Mouse (Mus musculus) forebrain, embryonic 13.5 days (tissue): ENCODE results near the gene Gpr153. TPM values are rescaled to one million over a fixed set of nuclear protein-coding genes. Genes with fewer than 3 reads are reported as not detected.

Experiments
- ATAC-seq: fragments of 200-750 bp; cut with Nextera tagmentation; 2 replicates; pipeline ENCODE4 v1.8.0; 2017
- H3K27ac ChIP-seq: fragments of 300-500 bp; sonication (generic); 2 replicates; pipeline ENCODE4 v1.5.1; 2015; ENCODE audit warnings: inconsistent platforms, mild to moderate bottlenecking, moderate library complexity
- H3K27me3 ChIP-seq: fragments of 300-500 bp; sonication (generic); 2 replicates; pipeline ENCODE4 v1.6.1; 2015; ENCODE audit warnings: mild to moderate bottlenecking, inconsistent platforms
- H3K36me3 ChIP-seq: fragments of 300-500 bp; sonication (generic); 2 replicates; pipeline ENCODE4 v1.6.1; 2015; ENCODE audit warnings: mild to moderate bottlenecking, inconsistent platforms; ENCODE audit not compliant: poor library complexity, severe bottlenecking
- H3K4me1 ChIP-seq: fragments of 300-500 bp; sonication (generic); 2 replicates; pipeline ENCODE4 v1.6.1; 2015; ENCODE audit warnings: inconsistent platforms
- H3K4me2 ChIP-seq: fragments of 300-500 bp; sonication (generic); 2 replicates; pipeline ENCODE4 v1.6.1; 2015; ENCODE audit warnings: inconsistent platforms, mild to moderate bottlenecking, moderate library complexity
- H3K4me3 ChIP-seq: fragments of 300-500 bp; sonication (generic); 2 replicates; pipeline ENCODE4 v1.5.1; 2015; ENCODE audit warnings: mild to moderate bottlenecking, inconsistent platforms
- H3K9ac ChIP-seq: fragments of 300-500 bp; sonication (generic); 2 replicates; pipeline ENCODE4 v1.6.1; 2015; ENCODE audit warnings: mild to moderate bottlenecking, inconsistent platforms
- H3K9me3 ChIP-seq: fragments of 300-500 bp; sonication (generic); replicated peaks from 2 replicates; pipeline ENCODE4 v1.6.1; 2016; ENCODE audit warnings: inconsistent platforms
- WGBS: fragments of 180-500 bp; shearing (Covaris S2); methylation state at CpG from one replicate; pipeline ENCODE4 v1.1.7; 2015; 5-methylcytosine and 5-hydroxymethylcytosine counted together
- polyA plus RNA-seq: library from polyadenylated mRNA; unstranded; fragments of >200 nt; fragmentation: Nextera tagmentation; extraction: Ambion mirVana; gene quantifications from 2 replicates; pipeline ENCODE4 v1.2.1, GENCODE M21; 2015

Gpr153 gene
- polyA plus RNA-seq, 1 experiment from 2014 or later: 3.2 TPM

DNA sequence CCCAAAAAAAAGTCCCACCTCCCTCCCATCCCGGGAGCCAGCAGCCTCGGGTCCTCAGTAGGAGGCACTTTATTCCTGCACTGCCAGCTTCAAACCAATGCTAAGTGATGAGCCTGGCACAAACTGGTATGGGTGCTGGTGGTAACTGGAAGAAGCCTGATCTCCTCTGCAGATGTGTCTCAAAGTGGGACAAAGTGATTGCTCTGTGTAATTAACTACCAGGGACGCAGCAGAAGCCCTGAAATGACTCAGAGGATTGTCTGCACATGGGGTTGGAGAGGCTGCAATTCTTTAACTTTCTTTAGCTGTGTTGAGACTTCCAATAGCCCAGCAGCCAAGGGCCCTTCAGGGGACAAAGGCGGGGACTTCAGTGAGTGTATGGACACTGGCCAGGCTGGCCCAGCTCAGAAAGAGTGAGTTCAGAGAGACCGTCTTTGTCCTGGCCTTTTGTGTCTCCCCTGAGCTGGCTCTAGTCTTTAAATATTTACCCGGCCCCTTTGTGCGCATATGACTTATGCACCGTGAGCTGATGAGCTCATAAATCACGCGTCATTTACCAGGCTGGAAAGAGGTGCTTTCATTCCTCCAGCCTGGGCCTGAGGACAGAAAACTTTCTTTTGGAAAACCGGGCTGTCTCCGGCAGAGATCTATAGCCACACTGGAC is 18.2 kb downstream of the Gpr153 start:
- no peak for ATAC-seq
- Histone ChIP-seq H3K9me3 (no peaks in the 10 kb centered on the region), H3K4me3 (no peak overlapping the region), H3K4me2 (no peak overlapping the region), H3K4me1 (peaks cover 54% of the 10 kb centered on the region), H3K27ac (no peak overlapping the region), H3K36me3 (no peaks in the 10 kb centered on the region), H3K27me3 (peaks cover 83% of the 10 kb centered on the region), H3K9ac (no peak overlapping the region)
- WGBS: 2% methylated on average over 12 of the region's 12 CpGs

DNA sequence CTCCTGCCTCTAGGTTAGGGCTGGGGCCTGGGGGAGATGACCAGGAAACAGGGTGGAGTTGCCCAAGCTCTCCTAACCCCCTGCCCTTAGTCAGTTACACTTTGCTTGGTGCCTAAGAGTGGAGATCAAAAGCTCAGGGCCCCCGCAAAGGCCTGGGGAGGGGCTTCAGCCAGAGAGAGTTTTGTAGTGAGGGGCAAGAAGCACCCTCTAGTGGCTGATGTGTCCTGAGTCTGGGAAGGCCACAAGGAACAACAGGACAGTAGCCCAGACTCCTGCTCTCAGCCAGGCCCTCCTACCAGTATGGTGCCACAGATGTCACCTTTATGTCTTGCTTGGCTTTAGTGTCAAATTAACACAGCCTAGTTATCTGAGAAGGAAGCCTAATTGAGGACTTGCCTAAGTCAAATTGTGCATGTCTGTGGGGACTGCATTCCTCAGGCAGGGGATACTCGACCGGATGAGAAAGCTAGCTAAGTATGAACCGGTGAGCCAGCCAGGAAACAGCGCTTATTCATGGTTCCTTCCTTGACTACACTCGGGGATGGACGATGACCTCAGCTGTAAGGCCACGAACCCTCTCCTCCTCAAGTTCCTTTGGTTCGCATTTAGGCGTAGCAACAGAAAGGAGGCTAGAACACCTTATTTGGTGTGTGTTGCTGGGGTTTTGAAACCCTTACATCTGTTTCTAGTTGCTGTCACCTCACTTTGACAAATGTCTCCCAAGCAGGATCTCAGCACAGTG is 20.3 kb downstream of the Gpr153 start:
- Histone ChIP-seq H3K27ac (no peak overlapping the region), H3K9me3 (no peaks in the 10 kb centered on the region), H3K4me2 (no peak overlapping the region), H3K27me3 (peaks cover 66% of the 10 kb centered on the region), H3K36me3 (peaks cover under 1% of the 10 kb centered on the region; the same call in 1 of the 2 replicates), H3K4me3 (no peak overlapping the region), H3K4me1 (peaks cover 55% of the 10 kb centered on the region), H3K9ac (no peak overlapping the region)
- 61% methylated on average over 10 of the region's 10 CpGs for WGBS
- no peak for ATAC-seq

DNA sequence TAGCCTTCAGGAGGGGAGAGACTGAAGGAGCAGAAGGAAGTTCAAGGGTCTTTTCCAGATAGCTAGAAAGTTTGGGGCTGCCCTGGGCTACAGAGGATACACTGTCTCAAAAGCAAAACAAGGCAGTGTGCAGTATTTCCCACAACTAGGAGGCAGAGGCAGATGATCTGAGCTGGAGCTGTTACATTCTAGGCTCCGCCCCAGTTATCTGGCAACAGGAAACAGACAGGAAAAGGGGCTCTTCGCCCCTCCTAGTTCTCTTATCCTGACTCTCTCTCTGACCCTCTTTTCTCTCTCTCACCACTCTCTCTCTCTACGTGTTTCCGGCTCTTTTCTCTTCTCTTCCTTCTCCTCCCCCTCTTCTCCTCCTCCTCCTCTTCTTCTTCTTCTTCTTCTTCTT is 21.9 kb downstream of the Gpr153 start:
- no peak overlapping the region for H3K9ac ChIP-seq
- ATAC-seq: no peak
- no peak overlapping the region for H3K27ac ChIP-seq
- no peaks in the 10 kb centered on the region for H3K9me3 ChIP-seq
- peaks cover 41% of the 10 kb centered on the region for H3K4me1 ChIP-seq
- 64% methylated on average over 4 of the region's 4 CpGs for WGBS
- H3K4me2 ChIP-seq: no peak overlapping the region
- H3K27me3 ChIP-seq: peaks cover 51% of the 10 kb centered on the region
- peaks cover 16% of the 10 kb centered on the region for H3K36me3 ChIP-seq
- no peak overlapping the region for H3K4me3 ChIP-seq

DNA sequence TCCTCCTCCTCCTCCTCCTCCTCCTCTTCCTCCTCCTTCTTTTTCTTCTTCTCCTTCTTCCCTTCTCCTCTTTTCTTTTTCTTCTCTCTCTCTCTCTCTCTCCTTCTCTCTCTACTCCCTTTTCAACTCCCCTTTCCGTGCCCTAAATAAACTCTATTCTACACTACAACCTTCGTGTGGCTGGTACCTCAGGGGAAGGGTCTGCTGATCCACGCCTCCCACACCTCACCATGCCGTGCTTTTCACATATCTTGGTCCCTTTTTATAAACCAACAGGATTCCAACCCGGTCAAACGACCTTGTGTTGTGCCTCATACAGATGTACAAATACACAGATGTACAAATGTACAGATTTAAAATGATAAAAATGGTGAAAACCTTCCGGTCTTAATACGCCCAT is 22.3 kb downstream of the Gpr153 start:
- peaks cover 20% of the 10 kb centered on the region for H3K36me3 ChIP-seq
- peak overlapping the region; percentile 61 for H3K9ac ChIP-seq
- WGBS: 19% methylated on average over 8 of the region's 8 CpGs
- peaks cover 47% of the 10 kb centered on the region for H3K27me3 ChIP-seq
- peaks cover 36% of the 10 kb centered on the region for H3K4me1 ChIP-seq
- peak overlapping the region; percentile 75 for H3K4me2 ChIP-seq
- no peak; the same call in 1 of the 2 replicates for ATAC-seq
- no peaks in the 10 kb centered on the region for H3K9me3 ChIP-seq
- H3K27ac ChIP-seq: no peak overlapping the region
- H3K4me3 ChIP-seq: peak overlapping the region; percentile 96

DNA sequence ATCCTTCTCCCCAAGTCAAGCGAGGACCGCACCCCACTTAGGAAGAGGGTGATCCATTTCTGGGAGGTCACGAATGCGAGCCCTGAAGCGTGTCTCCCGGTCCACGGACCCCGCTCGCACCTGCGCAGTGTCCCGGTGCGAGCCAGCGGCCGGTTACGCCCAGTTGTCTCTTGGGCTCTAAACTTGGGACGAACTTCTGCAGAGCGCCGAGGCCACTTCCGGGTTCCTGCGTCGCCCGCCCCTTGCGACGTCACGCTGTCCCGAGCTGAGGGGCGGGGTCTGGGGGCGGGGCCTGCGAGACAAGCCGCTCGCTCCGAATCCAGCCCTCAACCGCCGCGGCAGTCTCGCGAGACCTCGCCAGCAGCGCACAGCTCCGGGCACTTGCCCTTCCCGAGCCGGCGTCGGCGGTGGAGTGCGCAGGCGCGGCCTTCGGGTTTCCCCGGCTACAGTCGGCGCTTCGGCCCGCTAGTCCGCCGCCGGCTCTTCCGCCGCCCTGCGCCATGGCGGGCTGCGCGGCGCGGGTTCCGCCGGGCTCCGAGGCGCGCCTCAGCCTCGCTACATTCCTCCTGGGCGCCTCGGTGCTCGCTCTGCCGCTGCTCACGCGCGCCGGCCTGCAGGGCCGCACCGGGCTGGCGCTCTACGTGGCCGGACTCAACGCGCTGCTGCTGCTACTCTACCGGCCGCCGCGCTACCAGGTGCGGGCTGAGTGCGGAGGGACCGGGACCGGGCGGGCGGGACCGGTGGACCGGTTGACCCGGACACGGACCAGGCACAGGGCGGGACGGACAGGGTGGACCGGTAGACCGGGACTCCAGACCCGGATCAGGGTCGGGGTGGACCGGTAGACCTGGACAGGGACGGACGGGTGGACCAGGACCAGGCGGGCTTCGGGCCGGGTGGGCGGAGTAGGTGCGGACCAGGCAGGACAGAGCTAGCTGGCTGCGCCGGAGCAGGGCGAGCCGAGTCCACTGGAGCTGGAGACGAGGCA is 23.1 kb downstream of the Gpr153 start, which contains the start of gene Icmt:
Gene Icmt, plus strand, starts transcription at position 354 of the 988 bp plus-strand sequence.
- peak; percentile 97 for ATAC-seq
- H3K9me3 ChIP-seq: no peaks in the 10 kb centered on the region
- H3K4me1 ChIP-seq: peaks cover 30% of the 10 kb centered on the region
- H3K27ac ChIP-seq: peak within 1 kb of the TSS; percentile 78
- H3K4me2 ChIP-seq: peak within 1 kb of the TSS; percentile 75
- peaks cover 28% of the 10 kb centered on the region for H3K36me3 ChIP-seq
- H3K4me3 ChIP-seq: peak within 1 kb of the TSS; percentile 96
- peak within 1 kb of the TSS; percentile 84 for H3K9ac ChIP-seq
- H3K27me3 ChIP-seq: peaks cover 39% of the 10 kb centered on the region
- under 1% methylated on average over 96 of the region's 119 CpGs for WGBS

DNA sequence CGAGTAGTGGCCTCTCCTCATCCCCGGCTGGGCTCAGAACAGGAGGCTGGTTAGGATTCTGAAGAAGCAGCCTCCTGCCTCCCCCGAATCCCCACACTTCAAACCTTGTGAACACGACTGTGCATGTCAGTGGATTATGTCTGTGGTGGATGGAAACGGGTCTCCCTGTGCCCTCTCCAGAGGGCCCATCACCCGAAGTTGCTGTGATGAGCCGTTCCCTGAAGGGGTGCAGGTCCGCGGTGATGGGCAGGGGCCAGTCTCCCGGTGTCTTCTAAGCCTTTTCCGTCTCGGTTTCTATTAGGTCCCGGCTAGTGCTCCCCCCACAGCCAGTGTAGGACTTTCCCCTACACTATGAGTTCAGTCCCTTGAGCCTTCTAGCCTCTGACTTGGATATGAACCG is 24.8 kb downstream of the Gpr153 start:
- no peak overlapping the region for H3K27ac ChIP-seq
- no peak for ATAC-seq
- H3K36me3 ChIP-seq: peaks cover 44% of the 10 kb centered on the region
- peak overlapping the region; percentile 96; the same call in 1 of the 2 replicates for H3K4me3 ChIP-seq
- H3K27me3 ChIP-seq: peaks cover 22% of the 10 kb centered on the region
- WGBS: 84% methylated on average over 14 of the region's 14 CpGs
- peak overlapping the region; percentile 75 for H3K4me2 ChIP-seq
- H3K9me3 ChIP-seq: no peaks in the 10 kb centered on the region
- peak overlapping the region; percentile 84 for H3K9ac ChIP-seq
- peaks cover 19% of the 10 kb centered on the region for H3K4me1 ChIP-seq

DNA sequence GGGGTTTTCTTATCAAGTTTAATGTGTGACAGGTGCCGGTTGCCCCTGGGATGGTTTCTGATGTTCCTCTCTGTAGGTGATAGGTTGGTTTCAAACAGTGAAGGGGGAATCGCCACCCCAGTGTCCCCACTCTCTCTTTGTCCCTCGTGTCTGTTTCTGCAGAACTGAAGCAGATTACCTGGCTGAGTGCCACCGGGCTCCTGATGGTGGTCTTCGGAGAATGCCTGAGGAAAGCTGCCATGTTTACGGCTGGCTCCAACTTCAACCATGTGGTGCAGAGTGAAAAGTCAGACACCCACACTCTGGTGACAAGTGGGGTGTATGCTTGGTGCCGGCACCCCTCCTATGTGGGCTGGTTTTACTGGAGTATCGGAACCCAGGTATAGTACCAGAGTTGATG is 26.3 kb downstream of the Gpr153 start:
- peaks cover 7% of the 10 kb centered on the region for H3K27me3 ChIP-seq
- no peak overlapping the region for H3K4me2 ChIP-seq
- H3K27ac ChIP-seq: no peak overlapping the region
- no peak overlapping the region for H3K9ac ChIP-seq
- H3K9me3 ChIP-seq: no peaks in the 10 kb centered on the region
- ATAC-seq: no peak
- peaks cover 19% of the 10 kb centered on the region for H3K4me1 ChIP-seq
- WGBS: 83% methylated on average over 8 of the region's 8 CpGs
- no peak overlapping the region for H3K4me3 ChIP-seq
- peaks cover 58% of the 10 kb centered on the region for H3K36me3 ChIP-seq

DNA sequence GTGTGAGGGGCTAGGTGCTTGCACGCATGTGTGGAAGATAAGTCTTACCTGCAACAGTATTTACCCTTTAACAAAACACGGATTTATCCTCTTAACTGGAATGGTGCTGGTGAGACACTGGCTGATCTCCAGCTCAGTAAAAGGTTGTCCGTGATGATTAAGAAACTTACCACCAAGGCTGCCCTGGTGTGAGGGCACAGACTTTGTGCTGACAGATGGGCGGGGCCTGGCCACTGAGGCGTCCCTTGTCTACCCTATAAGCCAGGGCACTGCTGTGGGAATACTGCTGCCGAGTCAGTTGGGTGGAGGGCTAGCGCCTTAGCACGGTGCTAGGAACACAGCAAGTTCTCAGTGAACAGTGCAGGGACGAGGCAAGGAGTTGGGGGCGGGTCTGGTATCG is 28.0 kb downstream of the Gpr153 start:
- Histone ChIP-seq H3K4me3 (no peak overlapping the region), H3K27ac (no peak overlapping the region), H3K4me1 (peaks cover 15% of the 10 kb centered on the region), H3K9ac (no peak overlapping the region), H3K4me2 (no peak overlapping the region), H3K9me3 (no peaks in the 10 kb centered on the region), H3K27me3 (no peaks in the 10 kb centered on the region), H3K36me3 (peaks cover 67% of the 10 kb centered on the region)
- no peak for ATAC-seq
- WGBS: 68% methylated on average over 11 of the region's 11 CpGs

- WGBS: 93% methylated on average over 10 of the region's 10 CpGs
- no peak overlapping the region for H3K4me2 ChIP-seq
- ATAC-seq: no peak
- H3K27me3 ChIP-seq: no peaks in the 10 kb centered on the region
- no peak overlapping the region for H3K9ac ChIP-seq
- no peak overlapping the region for H3K27ac ChIP-seq
- H3K4me1 ChIP-seq: peaks cover 9% of the 10 kb centered on the region
- H3K9me3 ChIP-seq: no peaks in the 10 kb centered on the region
- H3K4me3 ChIP-seq: no peak overlapping the region
- H3K36me3 ChIP-seq: peaks cover 70% of the 10 kb centered on the region
Observed at GRCm38 (mm10) chr4:152303172-152303571, 29.1 kb downstream of the Gpr153 start.

GRCm38 (mm10) chr4:152304685-152305084 is 30.7 kb downstream of the Gpr153 start:
- Histone ChIP-seq H3K27ac (no peak overlapping the region), H3K9ac (no peak overlapping the region), H3K9me3 (no peaks in the 10 kb centered on the region), H3K36me3 (peaks cover 74% of the 10 kb centered on the region), H3K4me3 (no peak overlapping the region), H3K27me3 (peaks cover 2% of the 10 kb centered on the region; the same call in 1 of the 2 replicates), H3K4me1 (no peaks in the 10 kb centered on the region), H3K4me2 (no peak overlapping the region)
- 87% methylated on average over 6 of the region's 6 CpGs for WGBS
- ATAC-seq: no peak

DNA sequence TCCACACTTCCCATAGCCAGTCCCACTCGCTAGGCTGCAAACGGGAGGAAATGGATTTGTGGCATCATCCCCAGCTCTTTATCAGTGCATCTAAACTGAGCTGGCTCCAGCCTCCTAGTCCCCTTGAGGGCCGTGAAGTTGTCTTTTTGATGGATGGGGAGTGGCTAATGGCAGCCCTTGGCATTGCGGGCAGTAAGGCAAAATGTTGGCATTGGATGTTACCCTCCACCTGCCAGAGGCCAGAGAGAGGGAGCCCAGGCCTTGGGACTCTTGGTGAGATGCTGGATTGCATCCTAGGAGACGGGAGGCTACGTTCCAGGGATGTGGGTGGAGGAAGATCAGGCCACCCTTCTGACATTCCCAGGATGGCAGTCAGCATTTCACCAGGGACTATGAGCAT is 32.0 kb downstream of the Gpr153 start:
- H3K4me1 ChIP-seq: no peaks in the 10 kb centered on the region
- H3K27ac ChIP-seq: no peak overlapping the region
- peaks cover 61% of the 10 kb centered on the region for H3K36me3 ChIP-seq
- no peaks in the 10 kb centered on the region for H3K9me3 ChIP-seq
- no peak for ATAC-seq
- WGBS: 88% methylated on average over 6 of the region's 6 CpGs
- peaks cover 15% of the 10 kb centered on the region for H3K27me3 ChIP-seq
- H3K4me3 ChIP-seq: no peak overlapping the region
- H3K9ac ChIP-seq: no peak overlapping the region
- no peak overlapping the region for H3K4me2 ChIP-seq
